Mouse (Mus musculus): Measurements from ENCODE around the gene Mmp19.
"Not testable (repeated sequence)": the region's sequence is repeated elsewhere in the genome, so short reads cannot be mapped to it uniquely, and the experiment has no call there.

Mmp19 gene

DNA sequence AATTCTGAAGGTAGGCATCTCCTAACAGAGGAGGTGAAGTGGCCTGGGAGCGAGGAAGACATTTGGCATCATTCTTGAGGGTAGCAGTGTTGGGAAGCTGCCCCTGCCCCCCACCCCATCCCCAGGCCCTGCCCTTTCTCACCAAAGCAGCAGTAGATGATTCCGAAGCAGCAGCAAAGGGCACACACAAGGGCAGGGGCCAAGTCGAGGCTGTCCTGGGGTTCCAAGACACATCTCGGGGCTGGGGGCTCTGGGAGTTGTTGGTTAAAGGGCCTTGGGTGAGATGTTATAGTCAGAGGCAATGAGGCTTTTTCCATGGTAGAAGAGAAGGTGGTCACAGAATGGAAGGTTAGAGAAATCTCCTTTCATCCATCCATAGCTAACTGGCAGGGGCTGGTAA is 12.2 kb downstream of the Mmp19 start:
- no peak for DNase-seq

GRCm38 (mm10) chr10:128803361-128803760 is 12.7 kb downstream of the Mmp19 start:
- DNase-seq: no peak

DNA sequence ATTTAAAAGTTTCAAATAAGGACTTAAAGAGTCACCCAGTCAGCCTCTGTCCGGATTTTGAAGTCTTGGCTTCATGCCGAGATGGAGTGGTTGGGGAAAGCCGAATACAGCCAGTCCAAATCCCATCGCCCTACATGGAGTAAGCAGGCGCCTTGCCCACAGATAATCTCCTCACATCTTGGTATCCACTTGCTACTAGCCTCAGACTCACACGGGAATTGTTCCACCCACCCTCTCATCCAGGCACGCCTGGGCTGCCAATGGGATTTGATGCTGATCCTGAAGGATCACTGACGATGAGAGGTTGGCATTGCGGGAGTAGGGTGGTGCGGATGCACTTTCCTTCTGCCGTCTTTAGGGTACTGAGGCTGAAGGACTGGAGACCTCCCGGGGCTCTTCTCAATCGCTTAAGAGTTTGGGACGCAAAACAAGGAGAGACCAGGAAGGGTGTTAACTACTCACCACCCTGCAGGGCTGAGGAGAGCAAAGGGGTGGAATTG is 13.1 kb downstream of the Mmp19 start, which contains the start of gene Dnajc14:
Gene Dnajc14, plus strand, starts transcription at position 292 of the 500 bp plus-strand sequence.
- DNase-seq: no peak

- DNase-seq: peak; percentile 70
Observed at GRCm38 (mm10) chr10:128804271-128805091, 13.8 kb downstream of the Mmp19 start, which contains the start of gene Tmem198b. Gene Tmem198b (minus strand): TSS chr10:128804370.

DNA sequence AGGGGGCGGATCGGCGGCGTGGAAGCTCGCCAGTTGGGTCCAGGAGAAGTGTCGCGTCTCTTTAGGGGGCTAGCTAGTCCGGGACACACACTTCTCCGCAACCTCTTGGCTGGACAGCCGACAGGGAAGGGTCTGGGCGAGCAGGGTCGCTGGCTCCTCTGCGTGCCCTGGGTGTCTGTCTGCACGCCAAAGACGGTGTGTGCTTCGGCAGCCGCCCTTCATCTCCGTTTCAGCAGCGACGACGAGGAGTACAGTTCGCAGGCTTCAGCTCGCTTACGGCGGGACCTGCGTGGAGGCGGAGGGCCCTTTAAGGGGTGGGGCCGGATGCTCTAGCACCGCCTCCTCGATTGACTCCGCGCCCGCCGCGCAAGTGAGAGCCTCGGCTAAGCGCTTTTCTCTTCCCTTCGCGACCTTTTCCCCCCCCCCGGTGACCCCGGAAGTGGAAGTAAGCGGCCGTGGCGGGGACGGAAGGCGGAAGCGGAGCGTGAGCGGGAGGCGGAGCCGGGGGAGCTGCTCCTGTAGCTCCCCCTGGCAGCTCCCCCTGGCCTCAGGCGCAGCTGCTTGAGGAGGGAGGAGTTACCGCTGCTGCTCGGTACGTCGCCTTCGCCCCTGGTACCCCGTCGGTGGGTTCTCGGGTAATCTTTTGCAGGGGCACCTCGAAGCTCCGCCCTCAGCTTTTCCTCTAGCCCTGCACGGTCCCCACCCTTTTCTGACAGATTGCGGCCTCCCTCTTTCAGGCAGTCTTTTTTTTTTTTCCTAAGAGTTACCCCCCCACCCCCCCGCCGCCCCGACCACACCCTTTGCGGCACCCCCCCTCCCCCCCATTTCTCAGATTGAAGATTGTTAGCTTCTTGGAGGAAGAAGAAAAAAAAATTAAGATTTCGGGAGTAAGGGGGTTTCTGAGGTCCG is 14.6 kb downstream of the Mmp19 start:
- DNase-seq: peak; percentile 96

GRCm38 (mm10) chr10:128806086-128806485 is 15.4 kb downstream of the Mmp19 start:
- DNase-seq: peak; percentile 16

DNA sequence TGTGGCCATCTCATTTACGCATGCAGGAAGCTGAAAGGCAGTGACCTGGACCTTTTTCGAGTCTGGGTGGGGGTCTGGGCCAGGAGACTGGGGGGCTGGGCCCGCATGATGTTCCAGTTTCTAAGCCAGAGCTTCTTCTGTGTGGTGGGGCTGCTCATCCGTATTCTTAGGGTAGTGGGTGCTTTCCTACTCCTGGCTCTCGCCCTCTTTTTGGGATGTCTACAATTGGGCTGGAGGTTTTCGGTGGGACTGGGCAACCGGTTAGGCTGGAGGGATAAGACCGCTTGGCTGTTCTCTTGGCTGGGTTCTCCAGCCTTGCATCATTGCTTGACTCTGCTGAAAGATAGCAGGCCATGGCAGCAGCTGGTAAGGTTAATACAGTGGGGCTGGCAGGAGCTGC is 16.3 kb downstream of the Mmp19 start:
- no peak for DNase-seq

GRCm38 (mm10) chr10:128817033-128817432 is 26.3 kb downstream of the Mmp19 start, which contains the start of gene Sarnp:
Gene Sarnp (plus strand): TSS chr10:128817333.
- no peak for DNase-seq

- no peak for DNase-seq
Observed at GRCm38 (mm10) chr10:128820217-128820616, 29.5 kb downstream of the Mmp19 start.

DNA sequence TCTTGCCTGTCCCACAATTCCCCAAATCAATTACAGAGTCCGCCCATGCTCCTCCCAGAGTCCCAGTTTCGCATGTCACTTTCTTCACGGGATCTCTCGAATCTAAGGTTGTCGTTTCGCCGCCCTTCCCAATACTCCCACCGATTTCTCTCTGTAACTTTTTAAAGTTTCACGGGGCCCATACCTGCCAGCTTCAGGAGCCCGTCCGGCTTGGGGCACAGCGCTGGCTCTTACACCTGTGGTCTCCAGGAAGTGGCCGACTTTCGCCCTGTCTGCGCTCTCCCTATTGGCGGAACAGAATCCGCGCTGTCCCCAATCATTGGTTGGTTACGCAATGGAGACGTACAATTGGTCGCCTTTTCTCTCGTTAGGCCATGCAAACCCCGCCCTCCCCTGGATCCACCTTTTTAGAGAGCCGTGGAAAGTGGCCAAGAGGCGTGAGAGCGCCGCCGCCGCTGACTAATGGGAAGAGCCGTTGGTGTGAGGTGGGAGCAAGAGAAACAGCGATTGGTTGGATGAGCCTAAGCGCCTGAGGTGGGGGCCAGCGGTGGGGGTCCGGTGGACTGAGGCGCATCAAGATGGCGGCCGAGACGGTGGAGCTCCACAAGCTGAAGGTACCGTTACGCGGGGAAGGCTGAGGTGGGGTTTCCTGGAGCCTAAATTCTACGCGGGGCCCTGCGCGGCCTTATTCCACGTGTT is 30.8 kb downstream of the Mmp19 start, which contains the start of gene Ormdl2:
Gene Ormdl2, minus strand, starts transcription at position 288 of the 699 bp plus-strand sequence.
- peak; percentile 95 for DNase-seq

- no peak for DNase-seq
Observed at GRCm38 (mm10) chr10:128822135-128822534, 31.4 kb downstream of the Mmp19 start.

GRCm38 (mm10) chr10:128823087-128823486 is 32.4 kb downstream of the Mmp19 start:
- not testable (repeated sequence) for DNase-seq

- DNase-seq: peak; percentile 35
Observed at GRCm38 (mm10) chr10:128823821-128824220, 33.1 kb downstream of the Mmp19 start.

DNA sequence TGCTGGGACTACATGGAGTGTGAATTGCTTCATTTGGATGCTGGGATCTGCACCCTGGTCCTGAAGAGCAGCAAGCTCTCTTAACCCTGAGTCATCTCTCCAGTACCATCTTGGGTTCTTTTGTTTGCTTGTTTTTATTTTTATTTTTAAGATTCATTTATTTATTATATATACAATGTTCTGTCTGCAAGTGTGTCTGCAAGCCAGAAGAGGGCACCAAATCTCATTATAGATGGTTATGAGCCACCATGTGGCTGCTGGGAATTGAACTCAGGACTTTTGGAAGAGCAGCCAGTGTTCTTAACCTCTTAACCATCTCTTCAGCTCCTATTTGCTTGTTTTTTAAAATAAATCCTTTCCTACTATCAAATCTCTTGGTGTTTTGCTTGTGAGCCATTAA is 46.7 kb downstream of the Mmp19 start:
- no peak for DNase-seq

- no peak for DNase-seq
Observed at GRCm38 (mm10) chr10:128839434-128839833, 48.7 kb downstream of the Mmp19 start.

- DNase-seq: no peak
Observed at GRCm38 (mm10) chr10:128840612-128841011, 49.9 kb downstream of the Mmp19 start.

GRCm38 (mm10) chr10:128843260-128843659 is 52.5 kb downstream of the Mmp19 start:
- DNase-seq: no peak

DNA sequence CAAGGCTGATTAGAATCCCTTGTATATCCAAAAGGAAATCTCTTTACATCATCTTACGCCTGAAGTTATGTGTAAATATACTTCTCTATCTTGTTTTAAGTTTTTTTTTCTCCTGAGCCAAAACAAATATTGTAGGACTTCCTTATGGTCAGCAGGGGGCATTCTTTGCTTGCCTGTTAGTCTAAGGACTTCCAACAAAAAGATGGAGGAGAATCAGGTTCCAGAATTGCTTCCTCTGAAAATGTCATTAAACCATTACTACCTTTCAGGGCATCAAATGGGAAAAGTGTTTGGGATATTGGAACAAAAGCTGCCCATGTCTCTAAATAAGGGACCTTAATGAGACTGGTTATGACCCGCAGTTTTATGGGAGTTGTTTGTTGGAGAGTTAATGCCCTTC is 54.8 kb downstream of the Mmp19 start:
- DNase-seq: no peak

DNA sequence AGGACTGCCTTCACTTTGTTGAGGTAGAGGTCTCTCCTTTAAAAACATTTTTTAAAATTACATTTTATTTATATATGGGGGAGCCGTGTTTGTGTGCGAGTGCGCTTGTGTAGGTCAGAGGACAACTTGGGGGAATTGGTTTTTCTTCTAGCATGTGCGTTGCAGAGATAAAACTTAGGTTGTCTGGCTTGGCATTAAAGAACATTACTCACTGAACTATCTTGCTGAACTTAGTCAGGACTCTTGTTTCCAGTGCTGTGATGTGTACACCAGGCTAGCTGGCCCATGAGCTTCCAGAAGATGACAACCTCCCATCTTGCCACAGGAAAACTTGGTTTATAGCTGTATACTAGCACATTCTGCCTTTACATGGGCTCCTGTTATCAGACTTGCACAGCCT is 56.0 kb downstream of the Mmp19 start:
- no peak for DNase-seq

DNA sequence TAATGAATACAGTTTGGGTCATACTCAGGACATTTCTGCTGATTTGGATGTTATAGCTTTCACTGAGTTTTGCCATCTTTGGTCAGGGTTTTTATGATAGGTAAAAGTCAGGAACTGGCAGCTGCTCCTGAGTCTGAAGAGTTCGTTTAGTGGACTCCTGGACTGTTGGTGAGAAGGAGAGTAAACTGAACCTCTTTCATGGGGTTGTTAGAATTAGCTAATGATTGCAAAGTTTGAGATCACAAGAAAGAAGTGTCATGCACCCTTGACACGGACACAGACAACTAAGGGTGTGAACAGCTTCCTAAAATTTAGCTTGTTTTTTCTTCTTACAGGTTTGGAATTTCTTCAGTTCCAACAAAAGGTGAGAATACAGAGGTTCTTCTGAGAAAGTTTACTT is 57.7 kb downstream of the Mmp19 start:
- DNase-seq: no peak

GRCm38 (mm10) chr10:128850339-128850738 is 59.6 kb downstream of the Mmp19 start:
- DNase-seq: no peak
